Mouse (Mus musculus) intestine, postnatal 0 days (tissue): Measurements from ENCODE around the gene Cldn18. TPM values are rescaled to one million over a fixed set of nuclear protein-coding genes. Genes with fewer than 3 reads are reported as not detected.

Experiments used
- ATAC-seq: fragments of 200-750 bp; cut with Nextera tagmentation; 2 replicates; pipeline ENCODE4 v1.8.0; 2017; ENCODE audit warnings: mild to moderate bottlenecking, moderate TSS enrichment, moderate library complexity
- H3K27ac ChIP-seq: fragments of 300-500 bp; sonication (generic); 2 replicates; pipeline ENCODE4 v1.5.1; 2014; ENCODE audit warnings: mild to moderate bottlenecking, low read depth, low read length, moderate library complexity
- H3K27me3 ChIP-seq: fragments of 300-500 bp; sonication (generic); replicated peaks from 2 replicates; pipeline ENCODE4 v1.6.1; 2014; ENCODE audit warnings: low read length, mixed read lengths; ENCODE audit not compliant: control insufficient read depth, insufficient read depth
- H3K36me3 ChIP-seq: fragments of 300-500 bp; sonication (generic); 2 replicates; pipeline ENCODE4 v1.6.1; 2014; ENCODE audit warnings: mild to moderate bottlenecking, moderate library complexity; ENCODE audit not compliant: control insufficient read depth, insufficient read depth
- H3K4me1 ChIP-seq: fragments of 300-500 bp; sonication (generic); replicated peaks from 2 replicates; pipeline ENCODE4 v1.6.1; 2014; ENCODE audit warnings: antibody characterized with exemption, low read length, mixed read lengths; ENCODE audit not compliant: control insufficient read depth, insufficient read depth
- H3K4me2 ChIP-seq: fragments of 300-500 bp; sonication (generic); replicated peaks from 2 replicates; pipeline ENCODE4 v1.6.1; 2014; ENCODE audit warnings: low read depth, mild to moderate bottlenecking, moderate library complexity
- H3K4me3 ChIP-seq: fragments of 300-500 bp; sonication (generic); 2 replicates; pipeline ENCODE4 v1.5.1; 2014; ENCODE audit warnings: low read depth, low read length
- H3K9ac ChIP-seq: fragments of 300-500 bp; sonication (generic); 2 replicates; pipeline ENCODE4 v1.6.1; 2014; ENCODE audit warnings: mild to moderate bottlenecking, low read depth, low read length
- H3K9me3 ChIP-seq: fragments of 300-500 bp; sonication (generic); 2 replicates; pipeline ENCODE4 v1.6.1; 2016; ENCODE audit warnings: mixed run types; ENCODE audit not compliant: control insufficient read depth
- CTCF ChIP-seq: sonication (generic); IDR thresholded peaks from 2 replicates; pipeline ENCODE4 v1.5.1; 2016; ENCODE audit warnings: low read depth, mild to moderate bottlenecking, control low read depth, antibody characterized with exemption, moderate library complexity
- WGBS: fragments of 180-500 bp; shearing (Covaris S2); extraction: QIAGEN DNeasy Blood & Tissue Kit; methylation state at CpG from one replicate; pipeline ENCODE4 v1.1.7; 2014; 5-methylcytosine and 5-hydroxymethylcytosine counted together
- polyA plus RNA-seq: library from polyadenylated mRNA; unstranded; fragments of >200 nt; fragmentation: Nextera tagmentation; extraction: Ambion mirVana; gene quantifications from 2 replicates; pipeline ENCODE4 v1.2.1, GENCODE M21; 2015

Gene Cldn18
- polyA plus RNA-seq, 1 experiment from 2014 or later: 1.8 TPM

GRCm38 (mm10) chr9:99707425-99708126, 9.5 kb downstream of the Cldn18 start:
- TF ChIP-seq CTCF: no peak
- Histone ChIP-seq H3K27ac (no peak overlapping the region), H3K27me3 (no peaks in the 10 kb centered on the region), H3K36me3 (no peaks in the 10 kb centered on the region), H3K4me1 (no peaks in the 10 kb centered on the region), H3K4me2 (no peak overlapping the region), H3K9ac (no peak overlapping the region), H3K4me3 (no peak overlapping the region), H3K9me3 (no peaks in the 10 kb centered on the region)
- WGBS: 66% methylated on average over 11 of the region's 11 CpGs
- no peak for ATAC-seq

- Histone ChIP-seq H3K4me2 (no peak overlapping the region), H3K9ac (no peak overlapping the region), H3K27me3 (no peaks in the 10 kb centered on the region), H3K4me3 (no peak overlapping the region), H3K9me3 (no peaks in the 10 kb centered on the region), H3K36me3 (no peaks in the 10 kb centered on the region), H3K4me1 (no peaks in the 10 kb centered on the region), H3K27ac (no peak overlapping the region)
- ATAC-seq: no peak
- no peak for TF ChIP-seq CTCF
- WGBS: 80% methylated on average over 6 of the region's 6 CpGs
These were observed 10.8 kb downstream of the Cldn18 start for GRCm38 (mm10) chr9:99706264-99706663.

GRCm38 (mm10) chr9:99703711-99704110, 13.4 kb downstream of the Cldn18 start:
- H3K9ac ChIP-seq: no peak overlapping the region
- no peaks in the 10 kb centered on the region for H3K27me3 ChIP-seq
- no peak for TF ChIP-seq CTCF
- H3K4me3 ChIP-seq: no peak overlapping the region
- 78% methylated on average over 6 of the region's 6 CpGs for WGBS
- H3K36me3 ChIP-seq: no peaks in the 10 kb centered on the region
- H3K27ac ChIP-seq: no peak overlapping the region
- H3K9me3 ChIP-seq: no peaks in the 10 kb centered on the region
- no peak overlapping the region for H3K4me2 ChIP-seq
- H3K4me1 ChIP-seq: no peaks in the 10 kb centered on the region
- ATAC-seq: no peak

GRCm38 (mm10) chr9:99702215-99702614, 14.9 kb downstream of the Cldn18 start:
- H3K4me2 ChIP-seq: no peak overlapping the region
- H3K27ac ChIP-seq: no peak overlapping the region
- no peaks in the 10 kb centered on the region for H3K36me3 ChIP-seq
- no peak overlapping the region for H3K9ac ChIP-seq
- H3K27me3 ChIP-seq: no peaks in the 10 kb centered on the region
- no peak overlapping the region for H3K4me3 ChIP-seq
- WGBS: 43% methylated on average over 6 of the region's 6 CpGs
- H3K9me3 ChIP-seq: no peaks in the 10 kb centered on the region
- no peak for TF ChIP-seq CTCF
- H3K4me1 ChIP-seq: no peaks in the 10 kb centered on the region
- no peak for ATAC-seq

- TF ChIP-seq CTCF: no peak
- H3K27ac ChIP-seq: no peak overlapping the region
- no peak overlapping the region for H3K4me2 ChIP-seq
- H3K9ac ChIP-seq: no peak overlapping the region
- no peak overlapping the region for H3K4me3 ChIP-seq
- no peaks in the 10 kb centered on the region for H3K4me1 ChIP-seq
- ATAC-seq: no peak
- 86% methylated on average over 2 of the region's 2 CpGs for WGBS
- no peaks in the 10 kb centered on the region for H3K36me3 ChIP-seq
- no peaks in the 10 kb centered on the region for H3K9me3 ChIP-seq
- no peaks in the 10 kb centered on the region for H3K27me3 ChIP-seq
These were observed 15.9 kb downstream of the Cldn18 start for GRCm38 (mm10) chr9:99701187-99701586.

GRCm38 (mm10) chr9:99699752-99700389, 17.2 kb downstream of the Cldn18 start:
- H3K4me2 ChIP-seq: no peak overlapping the region
- ATAC-seq: no peak
- H3K4me1 ChIP-seq: no peaks in the 10 kb centered on the region
- no peak for TF ChIP-seq CTCF
- H3K9me3 ChIP-seq: no peaks in the 10 kb centered on the region
- WGBS: 70% methylated on average over 2 of the region's 2 CpGs
- no peaks in the 10 kb centered on the region for H3K36me3 ChIP-seq
- no peak overlapping the region for H3K27ac ChIP-seq
- H3K27me3 ChIP-seq: no peaks in the 10 kb centered on the region
- no peak overlapping the region for H3K4me3 ChIP-seq
- H3K9ac ChIP-seq: no peak overlapping the region
